Comparison of ENCODE assay signal across 29 mouse cellular contexts in the genomic region with DNA sequence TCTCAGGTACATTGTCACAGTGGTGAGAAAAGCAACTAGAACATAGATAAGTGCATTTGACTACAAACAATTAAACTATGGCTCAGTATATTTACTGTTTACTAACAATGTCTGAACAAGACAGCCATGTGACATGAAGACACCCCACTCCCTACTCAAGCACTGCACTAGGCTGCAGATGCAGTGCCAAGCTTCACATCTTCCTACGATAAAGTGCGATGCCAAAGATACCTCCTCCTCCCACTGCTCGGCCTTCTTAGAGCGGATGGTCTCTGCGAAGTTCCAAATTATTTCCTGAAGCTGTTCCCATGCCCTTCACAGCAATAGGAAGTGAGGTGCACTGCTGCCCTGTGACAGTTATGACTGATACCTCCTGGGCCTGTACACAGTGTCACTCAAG.
"Had no signal": no experiment of that assay in that cellular context is flagged by ENCODE, and none has a peak within 500 bp of the region (broad histone marks: within the 10 kb centered on the region; RNA-seq: fewer than 3 reads in every experiment).

No protein-coding gene starts in this region.

- ATAC-seq: forebrain, embryonic 13.5 days; forebrain, embryonic 14.5 days; forebrain, embryonic 15.5 days; forebrain, embryonic 16.5 days; forebrain, postnatal 0 days had no signal

- H3K4me2 ChIP-seq: embryonic facial prominence, embryonic 12.5 days; embryonic facial prominence, embryonic 13.5 days; embryonic facial prominence, embryonic 15.5 days; forebrain, embryonic 12.5 days; forebrain, embryonic 13.5 days; forebrain, embryonic 15.5 days had no signal

- H3K9ac ChIP-seq: embryonic facial prominence, embryonic 12.5 days; embryonic facial prominence, embryonic 13.5 days; embryonic facial prominence, embryonic 15.5 days; forebrain, embryonic 12.5 days; forebrain, embryonic 13.5 days; forebrain, embryonic 15.5 days; forebrain, postnatal 0 days had no signal

- H3K36me3 ChIP-seq: embryonic facial prominence, embryonic 10.5 days; embryonic facial prominence, embryonic 12.5 days; embryonic facial prominence, embryonic 13.5 days; embryonic facial prominence, embryonic 15.5 days; forebrain, embryonic 10.5 days; forebrain, embryonic 12.5 days; forebrain, embryonic 15.5 days had no signal

- H3K27me3 ChIP-seq: embryonic facial prominence, embryonic 12.5 days; embryonic facial prominence, embryonic 13.5 days; embryonic facial prominence, embryonic 15.5 days; forebrain, embryonic 12.5 days; forebrain, embryonic 13.5 days; forebrain, embryonic 15.5 days had no signal

- DNase-seq: cerebellum, adult 2 months; cerebellum, adult 8-10 months; cerebellum, adult 9-10 months; cerebellum, adult 9-11 months; cerebellum, postnatal 10 days; cerebellum, postnatal 14 days; cerebellum, postnatal 25 days; cerebellum, postnatal 36 days; embryo, embryonic 11 days; forebrain, postnatal 0 days; gastrocnemius, adult 2 months; gastrocnemius, postnatal 10 days; gastrocnemius, postnatal 14 days; gastrocnemius, postnatal 25 days; gastrocnemius, postnatal 36 days; heart, adult 11 months; heart, adult 18-20 months; heart, adult 2 months had no signal

- H3K4me3 ChIP-seq: embryonic facial prominence, embryonic 10.5 days; embryonic facial prominence, embryonic 12.5 days; embryonic facial prominence, embryonic 13.5 days; embryonic facial prominence, embryonic 15.5 days; erythroblast, embryonic 14.5 days; forebrain, embryonic 10.5 days; forebrain, embryonic 12.5 days; forebrain, embryonic 13.5 days; forebrain, embryonic 15.5 days; gastrocnemius, adult 2 months; heart, adult 2 months had no signal

- H3K4me1 ChIP-seq: embryonic facial prominence, embryonic 10.5 days; embryonic facial prominence, embryonic 12.5 days; embryonic facial prominence, embryonic 13.5 days; embryonic facial prominence, embryonic 15.5 days; forebrain, embryonic 10.5 days; forebrain, embryonic 12.5 days; forebrain, embryonic 13.5 days; forebrain, embryonic 15.5 days had no signal

- H3K9me3 ChIP-seq: embryonic facial prominence, embryonic 10.5 days; embryonic facial prominence, embryonic 12.5 days; embryonic facial prominence, embryonic 13.5 days; embryonic facial prominence, embryonic 15.5 days; forebrain, embryonic 10.5 days; forebrain, embryonic 12.5 days; forebrain, embryonic 13.5 days; forebrain, embryonic 15.5 days had no signal

- H3K27ac ChIP-seq: embryonic facial prominence, embryonic 10.5 days; embryonic facial prominence, embryonic 12.5 days; embryonic facial prominence, embryonic 13.5 days; embryonic facial prominence, embryonic 15.5 days; forebrain, embryonic 10.5 days; forebrain, embryonic 12.5 days; forebrain, embryonic 13.5 days; forebrain, embryonic 15.5 days; gastrocnemius, adult 2 months; heart, adult 2 months had no signal
